ENCODE assay signal across 8 mouse cellular contexts in genomic region chr5:140828363-140828762, GRCm38 (mm10). TPM values are rescaled to one million over a fixed set of nuclear protein-coding genes. Genes with fewer than 3 reads are reported as not detected.
DNase-seq lines count a peak whose midpoint lies in the region; ATAC-seq and TF ChIP-seq lines count a peak whose summit lies in the region.

No protein-coding gene starts in this region.

- no peak for ATAC-seq in liver, embryonic 13.5 days (ENCODE audit: low read depth)
- no peak for ATAC-seq in stomach, postnatal 0 days (ENCODE audit: low FRiP score, low TSS enrichment)

- H3K4me1 ChIP-seq in testis, adult 2 months (ENCODE audit: control insufficient read depth, insufficient read depth, low read length): peaks cover 10% of the 10 kb centered on the region
- H3K4me1 ChIP-seq in liver, embryonic 13.5 days (replicated peaks): peaks cover 74% of the 10 kb centered on the region
- H3K4me1 ChIP-seq in stomach, postnatal 0 days (replicated peaks; ENCODE audit: control insufficient read depth, insufficient read depth): no peaks in the 10 kb centered on the region

- no peak for TF ChIP-seq EP300 in stomach, postnatal 0 days (optimal IDR thresholded peaks at IDR 0.05)

- TF ChIP-seq POLR2A in testis, adult 2 months (IDR thresholded peaks at IDR 0.05; ENCODE audit: control insufficient read depth, low read depth, low read length): no peak

- peak; percentile 87 for DNase-seq in heart, adult 11 months
- DNase-seq in heart, postnatal 10 days: no peak
- no peak for DNase-seq in testis, postnatal 14 days (ENCODE audit: low spot score)
- no peak for DNase-seq in liver, embryonic 13.5 days
- DNase-seq in stomach, postnatal 0 days (ENCODE audit: low spot score): no peak
- DNase-seq in thymus, postnatal 4 days: no peak
- no peak for DNase-seq in left cerebral cortex, postnatal 10 days (ENCODE audit: extremely low spot score in 1 of 2, low spot score in 2 of 2)

- H3K9me3 ChIP-seq in liver, embryonic 13.5 days (replicated peaks): no peaks in the 10 kb centered on the region
- H3K9me3 ChIP-seq in stomach, postnatal 0 days (ENCODE audit: control insufficient read depth, low read length): no peaks in the 10 kb centered on the region

- peak overlapping the region; percentile 99 for H3K4me2 ChIP-seq in liver, embryonic 13.5 days
- H3K4me2 ChIP-seq in stomach, postnatal 0 days (replicated peaks; ENCODE audit: low read depth): peak overlapping the region; percentile 95

- H3K27me3 ChIP-seq in testis, adult 2 months (ENCODE audit: control insufficient read depth, insufficient read depth, low read length): no peaks in the 10 kb centered on the region
- no peaks in the 10 kb centered on the region for H3K27me3 ChIP-seq in liver, embryonic 13.5 days
- no peaks in the 10 kb centered on the region for H3K27me3 ChIP-seq in stomach, postnatal 0 days (ENCODE audit: control insufficient read depth, insufficient read depth, low read length)

- H3K27ac ChIP-seq in testis, adult 2 months (ENCODE audit: control insufficient read depth, insufficient read depth, low read depth, low read length): peak overlapping the region; percentile 72
- H3K27ac ChIP-seq in liver, embryonic 13.5 days: peak overlapping the region; percentile 58
- peak overlapping the region; percentile 67 for H3K27ac ChIP-seq in stomach, postnatal 0 days (replicated peaks)

- no peaks in the 10 kb centered on the region for H3K36me3 ChIP-seq in testis, adult 2 months (ENCODE audit: control insufficient read depth, insufficient read depth, low read length)
- H3K36me3 ChIP-seq in liver, embryonic 13.5 days: no peaks in the 10 kb centered on the region
- H3K36me3 ChIP-seq in stomach, postnatal 0 days (ENCODE audit: control insufficient read depth, insufficient read depth, low read length): no peaks in the 10 kb centered on the region

- 46% methylated on average over 2 of the region's 2 CpGs for WGBS in liver, embryonic 13.5 days (ENCODE audit: insufficient replicate concordance)
- 30% methylated on average over 2 of the region's 2 CpGs for WGBS in stomach, postnatal 0 days

- TF ChIP-seq CTCF in testis, adult 2 months (IDR thresholded peaks at IDR 0.05; ENCODE audit: control insufficient read depth, insufficient read depth, insufficient replicate concordance, low read depth, low read length): no peak
- no peak for TF ChIP-seq CTCF in stomach, postnatal 0 days (IDR thresholded peaks at IDR 0.05; ENCODE audit: low read depth)

- peak overlapping the region; percentile 86 for H3K9ac ChIP-seq in liver, embryonic 13.5 days
- H3K9ac ChIP-seq in stomach, postnatal 0 days (ENCODE audit: low read length): no peak overlapping the region

- H3K4me3 ChIP-seq in testis, adult 2 months (ENCODE audit: control insufficient read depth, low read depth, low read length): no peak overlapping the region
- H3K4me3 ChIP-seq in liver, embryonic 13.5 days (replicated peaks): peak overlapping the region; percentile 14
- 0 out of 2 replicates have a peak overlapping the region, but pooled peaks have one; percentile 73 for H3K4me3 ChIP-seq in stomach, postnatal 0 days (ENCODE audit: low read depth, low read length)

- intact Hi-C loops in heart, postnatal 10 days (cut with DNase I): loop anchor here (2.0 to 5.0 kb wide), 3 partner anchors 32 to 121 kb away; partner anchors contain the start of gene Brat1
- intact Hi-C loops in left cerebral cortex, postnatal 10 days (cut with DNase I): loop anchor here (5.0 kb wide), 1 partner anchor 41 kb away; no protein-coding TSS in a partner anchor

RNA-seq across cellular contexts. Expression of gene Gna12, which starts 1.9 kb away (rescaled TPM):
- total RNA-seq in heart, postnatal 10 days (2021): 10 to 100 TPM; 87.4 to 89.9 TPM
- polyA plus RNA-seq in testis, adult 2 months (2012; rRNA removed): 36.2 and 37.4 TPM in 2 replicates
- 5.3 and 7.0 TPM in 2 replicates for polyA plus RNA-seq in liver, embryonic 13.5 days (2015; fragmentation: Nextera tagmentation; extraction: Ambion mirVana)
- polyA plus RNA-seq in stomach, postnatal 0 days (2015; fragmentation: Nextera tagmentation; extraction: Ambion mirVana): 19.6 and 24.8 TPM in 2 replicates
- 10 to 100 TPM; 65.3 TPM for total RNA-seq in left cerebral cortex, postnatal 10 days (2021)
